Mouse (Mus musculus) hindbrain, embryonic 14.5 days (tissue): Measurements from ENCODE around the gene Rasa2. TPM values are rescaled to one million over a fixed set of nuclear protein-coding genes. Genes with fewer than 3 reads are reported as not detected.
A peak's percentile ranks its signal among the peaks of the same experiment; 100 is the strongest.
"Not testable (repeated sequence)": the region's sequence is repeated elsewhere in the genome, so short reads cannot be mapped to it uniquely, and the experiment has no call there.

Source experiments
- ATAC-seq: fragments of 200-750 bp; cut with Nextera tagmentation; 2 replicates; pipeline ENCODE4 v1.8.0; 2017; ENCODE audit warnings: moderate number of reproducible peaks, mild to moderate bottlenecking, moderate TSS enrichment, moderate library complexity; ENCODE audit not compliant: low FRiP score
- DNase-seq: peaks from one replicate; pipeline ENCODE4 v3.0.0-alpha.2; 2015; ENCODE audit warnings: low spot score
- H3K27ac ChIP-seq: fragments of 300-500 bp; sonication (generic); 2 replicates; pipeline ENCODE4 v1.5.1; 2014; ENCODE audit warnings: mild to moderate bottlenecking, moderate library complexity
- H3K27me3 ChIP-seq: fragments of 300-500 bp; sonication (generic); 2 replicates; pipeline ENCODE4 v1.6.1; 2014; ENCODE audit warnings: mild to moderate bottlenecking, low read length, mixed read lengths; ENCODE audit not compliant: control insufficient read depth, insufficient read depth
- H3K36me3 ChIP-seq: fragments of 300-500 bp; sonication (generic); replicated peaks from 2 replicates; pipeline ENCODE4 v1.6.1; 2014; ENCODE audit not compliant: control insufficient read depth, insufficient read depth
- H3K4me1 ChIP-seq: fragments of 300-500 bp; sonication (generic); replicated peaks from 2 replicates; pipeline ENCODE4 v1.6.1; 2014; ENCODE audit warnings: antibody characterized with exemption, low read length, mixed read lengths; ENCODE audit not compliant: control insufficient read depth, insufficient read depth
- H3K4me2 ChIP-seq: fragments of 300-500 bp; sonication (generic); replicated peaks from 2 replicates; pipeline ENCODE4 v1.6.1; 2014; ENCODE audit warnings: mild to moderate bottlenecking, moderate library complexity
- H3K4me3 ChIP-seq: fragments of 300-500 bp; sonication (generic); replicated peaks from 2 replicates; pipeline ENCODE4 v1.5.1; 2014; ENCODE audit warnings: mild to moderate bottlenecking, low read length
- H3K9ac ChIP-seq: fragments of 300-500 bp; sonication (generic); 2 replicates; pipeline ENCODE4 v1.6.1; 2014
- H3K9me3 ChIP-seq: fragments of 300-500 bp; sonication (generic); 2 replicates; pipeline ENCODE4 v1.6.1; 2016; ENCODE audit warnings: low read length; ENCODE audit not compliant: control insufficient read depth
- WGBS: fragments of 180-500 bp; shearing (Covaris S2); extraction: QIAGEN DNeasy Blood & Tissue Kit; methylation state at CpG from one replicate; pipeline ENCODE4 v1.1.7; 2014; 5-methylcytosine and 5-hydroxymethylcytosine counted together
- polyA plus RNA-seq: library from polyadenylated mRNA; unstranded; fragments of >200 nt; fragmentation: Nextera tagmentation; extraction: Ambion mirVana; gene quantifications from 2 replicates; pipeline ENCODE4 v1.2.1, GENCODE M21; 2014

Gene Rasa2
- polyA plus RNA-seq, 1 experiment from 2014 or later = 21.1 TPM

GRCm38 (mm10) chr9:96543643-96544640, 87.5 kb downstream of the Rasa2 start:
- DNase-seq = peak; percentile 85
- Histone ChIP-seq H3K4me3 (peak overlapping the region; percentile 12), H3K36me3 (peaks cover 41% of the 10 kb centered on the region), H3K27me3 (no peaks in the 10 kb centered on the region), H3K4me2 (peak overlapping the region; percentile 49), H3K9me3 (no peaks in the 10 kb centered on the region), H3K4me1 (no peaks in the 10 kb centered on the region), H3K27ac (peak overlapping the region; percentile 39), H3K9ac (peak overlapping the region; percentile 52; the same call in 1 of the 2 replicates)
- ATAC-seq = peak; percentile 92
- 24% methylated on average over 27 of the region's 27 CpGs for WGBS

- ATAC-seq = no peak
- Histone ChIP-seq H3K36me3 (peaks cover 17% of the 10 kb centered on the region), H3K4me2 (no peak overlapping the region), H3K4me3 (no peak overlapping the region), H3K4me1 (no peaks in the 10 kb centered on the region; the same call in 1 of the 2 replicates), H3K9me3 (no peaks in the 10 kb centered on the region), H3K9ac (no peak overlapping the region), H3K27ac (no peak overlapping the region), H3K27me3 (no peaks in the 10 kb centered on the region)
- no peak for DNase-seq
- WGBS = 59% methylated on average over 10 of the region's 10 CpGs
Observed at GRCm38 (mm10) chr9:96538916-96539315, 92.5 kb downstream of the Rasa2 start.

GRCm38 (mm10) chr9:96537615-96537919, 93.8 kb downstream of the Rasa2 start:
- no peak overlapping the region for H3K4me2 ChIP-seq
- no peak overlapping the region for H3K27ac ChIP-seq
- DNase-seq (no peak), ATAC-seq (no peak)
- no peak overlapping the region for H3K9ac ChIP-seq
- no peaks in the 10 kb centered on the region for H3K27me3 ChIP-seq
- 90% methylated on average over 6 of the region's 6 CpGs for WGBS
- H3K36me3 ChIP-seq = peaks cover 13% of the 10 kb centered on the region
- no peaks in the 10 kb centered on the region for H3K9me3 ChIP-seq
- 0 out of 2 replicates have a peak overlapping the region, but pooled peaks have one; percentile 32 for H3K4me3 ChIP-seq
- no peaks in the 10 kb centered on the region; the same call in 1 of the 2 replicates for H3K4me1 ChIP-seq

- DNase-seq (no peak), ATAC-seq (peak; percentile 74; the same call in 1 of the 2 replicates)
- Histone ChIP-seq H3K27ac (peak overlapping the region; percentile 5; the same call in 1 of the 2 replicates), H3K9ac (peak overlapping the region; percentile 57), H3K9me3 (no peaks in the 10 kb centered on the region), H3K4me3 (peak overlapping the region; percentile 32), H3K4me2 (peak overlapping the region; percentile 55), H3K4me1 (no peaks in the 10 kb centered on the region; the same call in 1 of the 2 replicates), H3K27me3 (no peaks in the 10 kb centered on the region), H3K36me3 (peaks cover 9% of the 10 kb centered on the region)
- 35% methylated on average over 37 of the region's 37 CpGs for WGBS
Observed at GRCm38 (mm10) chr9:96536895-96537614, 94.4 kb downstream of the Rasa2 start.

GRCm38 (mm10) chr9:96536093-96536492, 95.3 kb downstream of the Rasa2 start:
- H3K27me3 ChIP-seq, H3K4me1 ChIP-seq, H3K27ac ChIP-seq, H3K9ac ChIP-seq, H3K9me3 ChIP-seq, H3K36me3 ChIP-seq, DNase-seq, ATAC-seq, H3K4me3 ChIP-seq, H3K4me2 ChIP-seq: not testable (repeated sequence)
- WGBS = 96% methylated on average over 4 of the region's 4 CpGs

- no peaks in the 10 kb centered on the region for H3K27me3 ChIP-seq
- DNase-seq (no peak), ATAC-seq (no peak)
- H3K4me3 ChIP-seq = no peak overlapping the region
- no peaks in the 10 kb centered on the region; the same call in 1 of the 2 replicates for H3K4me1 ChIP-seq
- no peak overlapping the region for H3K9ac ChIP-seq
- 80% methylated on average over 6 of the region's 6 CpGs for WGBS
- H3K4me2 ChIP-seq = no peak overlapping the region
- H3K9me3 ChIP-seq = no peaks in the 10 kb centered on the region
- H3K36me3 ChIP-seq = no peaks in the 10 kb centered on the region
- H3K27ac ChIP-seq = no peak overlapping the region
Observed at GRCm38 (mm10) chr9:96535431-96535830, 96.0 kb downstream of the Rasa2 start.

GRCm38 (mm10) chr9:96534256-96534655, 97.2 kb downstream of the Rasa2 start:
- H3K4me2 ChIP-seq = no peak overlapping the region
- H3K4me1 ChIP-seq = no peaks in the 10 kb centered on the region; the same call in 1 of the 2 replicates
- no peaks in the 10 kb centered on the region for H3K9me3 ChIP-seq
- DNase-seq (no peak), ATAC-seq (no peak)
- H3K27me3 ChIP-seq = no peaks in the 10 kb centered on the region
- no peak overlapping the region for H3K4me3 ChIP-seq
- 93% methylated on average over 4 of the region's 4 CpGs for WGBS
- no peaks in the 10 kb centered on the region for H3K36me3 ChIP-seq
- H3K9ac ChIP-seq = no peak overlapping the region
- no peak overlapping the region for H3K27ac ChIP-seq

- Histone ChIP-seq H3K27ac (no peak overlapping the region), H3K36me3 (no peaks in the 10 kb centered on the region), H3K4me3 (no peak overlapping the region), H3K9me3 (no peaks in the 10 kb centered on the region), H3K27me3 (no peaks in the 10 kb centered on the region), H3K4me1 (no peaks in the 10 kb centered on the region; the same call in 1 of the 2 replicates), H3K9ac (no peak overlapping the region), H3K4me2 (no peak overlapping the region)
- no peak for ATAC-seq
- no peak for DNase-seq
- WGBS = 83% methylated on average over 6 of the region's 6 CpGs
Observed at GRCm38 (mm10) chr9:96533476-96533875, 97.9 kb downstream of the Rasa2 start.

- H3K4me2 ChIP-seq = no peak overlapping the region
- no peaks in the 10 kb centered on the region for H3K27me3 ChIP-seq
- no peak overlapping the region for H3K4me3 ChIP-seq
- no peaks in the 10 kb centered on the region for H3K36me3 ChIP-seq
- WGBS = 87% methylated on average over 4 of the region's 4 CpGs
- H3K9me3 ChIP-seq = no peaks in the 10 kb centered on the region
- H3K27ac ChIP-seq = no peak overlapping the region
- ATAC-seq (no peak), DNase-seq (no peak)
- no peaks in the 10 kb centered on the region; the same call in 1 of the 2 replicates for H3K4me1 ChIP-seq
- H3K9ac ChIP-seq = no peak overlapping the region
Observed at GRCm38 (mm10) chr9:96532531-96532930, 98.9 kb downstream of the Rasa2 start.
